Mouse (Mus musculus) C2C12 (cell line): ENCODE results near the gene Slc4a4. TPM values are rescaled to one million over a fixed set of nuclear protein-coding genes. Genes with fewer than 3 reads are reported as not detected.

ENCODE experiments used
- H3K27me3 ChIP-seq: one replicate; pipeline ENCODE4 v1.6.1; 2011; ENCODE audit not compliant: control insufficient read depth, insufficient read depth, insufficient read length
- H3K36me3 ChIP-seq: one replicate; pipeline ENCODE4 v1.6.1; 2011; ENCODE audit not compliant: control insufficient read depth, insufficient read depth
- H3K4me3 ChIP-seq: one replicate; pipeline ENCODE4 v1.5.1; 2011; ENCODE audit warnings: mild to moderate bottlenecking, control low read depth; ENCODE audit not compliant: poor library complexity, insufficient read depth, severe bottlenecking
- H3K79me2 ChIP-seq: one replicate; pipeline ENCODE4 v1.6.1; 2011; ENCODE audit not compliant: control insufficient read depth, insufficient read depth
- H3K79me3 ChIP-seq: one replicate; pipeline ENCODE4 v1.6.1; 2011; ENCODE audit warnings: low read depth, control low read depth
- H3ac ChIP-seq: one replicate; pipeline ENCODE3; 2011; ENCODE audit warnings: low read depth; ENCODE audit not compliant: control insufficient read depth, insufficient read length
- CEBPB ChIP-seq: IDR thresholded peaks from one replicate; pipeline ENCODE4 v1.6.1; 2011; ENCODE audit warnings: low read depth, mild to moderate bottlenecking, control low read depth, moderate library complexity
- CTCF ChIP-seq: IDR thresholded peaks from one replicate; pipeline ENCODE4 v1.5.1; 2011; ENCODE audit not compliant: control insufficient read depth, insufficient read depth, insufficient read length
- FOSL1 ChIP-seq: IDR thresholded peaks from one replicate; pipeline ENCODE4 v1.8.0; 2011; ENCODE audit warnings: mild to moderate bottlenecking, low read length; ENCODE audit not compliant: poor library complexity, insufficient read depth, severe bottlenecking
- MAX ChIP-seq: IDR thresholded peaks from one replicate; pipeline ENCODE4 v1.6.1; 2011; ENCODE audit warnings: mild to moderate bottlenecking, control low read depth
- MYOD1 ChIP-seq: IDR thresholded peaks from one replicate; pipeline ENCODE4 v1.6.1; 2011; ENCODE audit warnings: low read depth; ENCODE audit not compliant: control insufficient read depth, insufficient read length
- MYOG ChIP-seq: IDR thresholded peaks from one replicate; pipeline ENCODE4 v1.6.1; 2011; ENCODE audit not compliant: control insufficient read depth, insufficient read length; ENCODE audit errors: extremely low read depth
- USF1 ChIP-seq: IDR thresholded peaks from one replicate; pipeline ENCODE4 v1.6.1; 2011; ENCODE audit warnings: low read depth, mild to moderate bottlenecking, control low read depth, moderate library complexity
- polyA plus RNA-seq: library from polyadenylated mRNA; unstranded; fragments of >200 nt; fragmentation: generic; extraction: Trizol; gene quantifications from one replicate; pipeline ENCODE4 v1.2.1, GENCODE M21; 2012; ENCODE audit warnings: missing spikeins

The Slc4a4 gene
- polyA plus RNA-seq, 1 experiment, result 0.06 TPM

DNA sequence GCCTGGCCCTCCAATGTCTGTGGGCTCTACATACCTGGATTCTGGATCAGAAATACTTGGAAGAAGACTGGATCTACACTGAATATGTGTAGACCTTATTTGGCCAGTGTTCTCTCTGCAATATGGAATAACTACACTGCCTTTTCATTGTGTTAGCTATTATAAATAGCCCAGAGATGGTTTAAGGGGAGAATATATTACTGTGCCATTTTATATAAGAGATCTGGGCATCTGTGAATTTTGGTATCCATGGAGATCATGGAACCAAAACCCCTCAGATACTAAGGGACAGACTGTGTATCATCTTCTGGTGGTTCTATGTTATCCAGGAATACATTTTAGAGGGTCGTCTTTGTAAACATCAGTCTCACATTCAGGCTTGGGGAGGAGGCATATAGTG lies 86.5 kb downstream of the Slc4a4 start:
- no peaks in the 10 kb centered on the region for H3K27me3 ChIP-seq
- no peaks in the 10 kb centered on the region for H3K79me2 ChIP-seq
- no peaks in the 10 kb centered on the region for H3K36me3 ChIP-seq
- no peak overlapping the region for H3K4me3 ChIP-seq
- no peak overlapping the region for H3ac ChIP-seq
- no peak for TF ChIP-seq FOSL1
- TF ChIP-seq CTCF, result no peak
- TF ChIP-seq CEBPB, result no peak
- no peak for TF ChIP-seq MAX
- TF ChIP-seq USF1, result no peak
- no peak for TF ChIP-seq MYOD1
- TF ChIP-seq MYOG, result no peak
- no peaks in the 10 kb centered on the region for H3K79me3 ChIP-seq

DNA sequence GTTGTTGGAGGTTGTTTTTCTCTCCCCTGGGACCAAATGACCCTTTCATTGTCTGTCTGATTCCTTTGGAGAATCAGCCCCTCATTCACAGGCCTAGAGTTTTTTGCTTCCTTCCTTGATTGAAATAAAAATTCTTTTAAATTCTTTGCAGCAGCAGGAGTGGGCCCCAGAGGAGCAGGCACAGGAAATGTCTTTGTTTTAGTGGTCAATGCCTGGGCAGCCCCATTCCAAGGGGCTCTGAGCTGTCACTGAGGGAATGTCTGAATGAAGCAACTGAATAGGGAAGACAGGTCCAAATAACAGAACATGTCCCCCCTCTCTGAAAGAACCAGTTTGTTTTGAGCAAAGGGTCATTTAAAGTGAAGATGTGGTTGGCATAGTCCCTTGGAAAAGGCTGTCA lies 89.1 kb downstream of the Slc4a4 start:
- no peak overlapping the region for H3K4me3 ChIP-seq
- no peak overlapping the region for H3ac ChIP-seq
- H3K79me3 ChIP-seq, result no peaks in the 10 kb centered on the region
- H3K79me2 ChIP-seq, result no peaks in the 10 kb centered on the region
- H3K27me3 ChIP-seq, result no peaks in the 10 kb centered on the region
- H3K36me3 ChIP-seq, result no peaks in the 10 kb centered on the region
- no peak for TF ChIP-seq CTCF
- TF ChIP-seq USF1, result no peak
- no peak for TF ChIP-seq CEBPB
- no peak for TF ChIP-seq MYOD1
- TF ChIP-seq MAX, result no peak
- TF ChIP-seq MYOG, result no peak

DNA sequence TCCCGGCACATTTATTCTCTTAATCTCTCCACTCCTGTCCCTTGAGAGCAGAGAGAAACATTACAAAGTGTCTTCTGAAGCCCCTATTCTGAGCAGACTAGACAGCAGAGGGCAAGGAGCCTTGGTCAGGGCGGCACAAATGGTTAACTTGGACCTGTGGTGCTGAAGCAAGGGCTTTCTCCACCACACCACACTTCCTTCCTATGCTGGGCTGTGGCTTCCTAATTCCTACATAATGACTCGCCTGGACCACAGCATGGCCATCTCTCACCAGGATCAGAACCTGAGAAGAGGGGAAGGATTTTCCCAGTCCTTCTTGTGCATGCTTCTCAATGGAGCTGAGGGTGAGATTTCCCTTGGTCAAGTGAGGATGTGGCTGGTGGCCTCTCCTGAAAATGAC lies 89.8 kb downstream of the Slc4a4 start:
- no peak overlapping the region for H3K4me3 ChIP-seq
- H3K27me3 ChIP-seq, result no peaks in the 10 kb centered on the region
- no peaks in the 10 kb centered on the region for H3K79me3 ChIP-seq
- H3K36me3 ChIP-seq, result no peaks in the 10 kb centered on the region
- no peak overlapping the region for H3ac ChIP-seq
- no peak for TF ChIP-seq CEBPB
- TF ChIP-seq MYOG, result no peak
- no peak for TF ChIP-seq MYOD1
- no peak for TF ChIP-seq FOSL1
- no peak for TF ChIP-seq MAX
- TF ChIP-seq CTCF, result no peak
- TF ChIP-seq USF1, result no peak
- no peaks in the 10 kb centered on the region for H3K79me2 ChIP-seq

DNA sequence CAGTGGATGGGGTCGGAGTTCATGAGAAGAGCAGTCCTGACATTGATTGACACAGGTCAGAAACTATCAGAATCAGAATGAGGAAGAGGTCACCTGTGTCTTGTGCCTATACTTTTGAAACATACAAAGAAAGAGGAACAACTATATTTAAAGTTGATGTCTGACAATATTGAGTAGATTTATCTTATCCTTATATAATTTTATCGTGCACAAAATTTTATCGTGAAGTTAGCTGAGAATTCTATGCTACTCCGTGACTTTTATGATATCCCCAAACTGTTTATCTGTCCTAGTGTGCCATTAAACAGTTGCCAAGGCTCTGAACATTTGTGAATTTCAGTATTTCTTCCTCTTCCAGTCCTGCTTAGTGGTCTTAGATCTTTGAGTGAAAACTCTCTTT lies 94.1 kb downstream of the Slc4a4 start:
- no peak overlapping the region for H3ac ChIP-seq
- no peak overlapping the region for H3K4me3 ChIP-seq
- no peaks in the 10 kb centered on the region for H3K79me2 ChIP-seq
- no peaks in the 10 kb centered on the region for H3K27me3 ChIP-seq
- TF ChIP-seq MAX (no peak), USF1 (no peak), CTCF (no peak), MYOG (no peak), FOSL1 (no peak), MYOD1 (no peak), CEBPB (no peak)
- H3K36me3 ChIP-seq, result no peaks in the 10 kb centered on the region
- H3K79me3 ChIP-seq, result no peaks in the 10 kb centered on the region

DNA sequence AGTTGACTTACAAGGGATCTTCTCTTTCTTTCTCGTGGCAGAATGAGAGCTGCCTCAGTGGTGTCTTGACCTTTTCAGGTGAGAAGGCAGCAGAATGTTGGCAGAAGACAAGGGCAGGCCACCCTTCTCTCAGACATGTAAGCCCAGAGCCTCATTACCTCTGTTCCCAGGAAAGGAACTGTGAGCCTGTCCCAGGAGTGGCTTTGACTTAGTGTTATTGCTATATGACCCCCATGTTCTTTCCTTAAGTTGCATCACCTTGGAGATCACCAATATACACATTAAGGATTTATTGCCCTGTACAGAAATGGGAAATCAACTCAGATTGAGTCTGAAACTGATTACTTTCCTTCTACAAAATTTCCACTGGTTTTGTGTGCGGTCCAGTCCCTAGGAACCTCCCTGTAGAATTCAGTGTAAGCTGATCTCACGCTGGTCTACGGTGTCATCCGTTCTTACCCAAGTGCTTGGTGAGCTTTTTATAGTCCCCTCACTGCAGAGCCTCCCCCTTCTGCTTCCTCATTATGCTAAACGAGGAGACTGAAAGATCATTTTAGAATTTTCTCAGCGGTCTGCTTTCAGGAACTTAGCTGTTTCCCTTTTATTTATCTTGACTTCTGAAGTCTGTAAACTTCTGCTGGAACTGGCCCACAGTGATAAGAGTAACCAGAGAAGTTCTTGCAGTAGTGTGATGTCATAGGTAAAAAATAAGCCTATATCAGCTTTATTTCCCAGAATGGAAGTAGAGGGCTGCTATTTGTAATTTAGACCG lies 94.8 kb downstream of the Slc4a4 start:
- H3K36me3 ChIP-seq, result no peaks in the 10 kb centered on the region
- no peak for TF ChIP-seq CTCF
- H3K79me2 ChIP-seq, result no peaks in the 10 kb centered on the region

DNA sequence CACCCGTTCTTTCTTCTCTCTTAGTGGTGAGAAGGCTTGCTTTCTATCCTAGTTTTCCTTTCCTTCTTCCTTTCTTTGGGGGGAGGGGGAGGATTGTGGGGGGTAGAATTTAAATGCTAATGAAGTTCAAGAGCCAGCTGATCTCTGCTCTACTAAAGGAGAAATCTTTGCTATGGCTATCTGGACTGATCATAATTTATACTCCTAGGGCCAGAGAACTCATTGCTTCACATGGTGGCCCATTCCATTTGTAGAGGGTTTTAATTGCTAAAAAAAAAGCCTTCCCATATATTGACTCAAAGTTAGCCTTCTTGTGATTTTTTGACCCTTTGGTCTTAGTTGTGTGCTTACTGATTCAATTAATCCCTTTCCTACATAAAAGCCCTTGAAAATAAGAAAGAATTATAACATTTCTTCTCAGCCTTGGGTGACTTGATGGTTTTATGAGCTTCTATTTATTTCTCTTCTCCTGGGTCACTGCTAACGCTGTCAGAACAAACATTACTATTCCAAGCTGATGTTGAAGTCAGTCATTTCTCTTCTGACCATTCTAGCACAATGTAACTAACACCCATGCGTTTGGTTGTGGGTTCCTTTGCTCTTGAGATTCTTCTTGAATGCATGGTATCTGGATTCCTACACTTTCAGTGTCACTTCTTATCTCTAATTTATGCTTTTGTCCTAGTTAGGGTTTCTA lies 95.6 kb downstream of the Slc4a4 start:
- TF ChIP-seq MYOD1, result no peak
- no peak for TF ChIP-seq FOSL1
- TF ChIP-seq USF1, result no peak
- TF ChIP-seq CEBPB, result no peak
- no peak for TF ChIP-seq CTCF
- no peak for TF ChIP-seq MYOG
- TF ChIP-seq MAX, result no peak
- Histone ChIP-seq H3K27me3 (no peaks in the 10 kb centered on the region), H3K36me3 (no peaks in the 10 kb centered on the region), H3K79me2 (no peaks in the 10 kb centered on the region), H3K79me3 (no peaks in the 10 kb centered on the region), H3ac (no peak overlapping the region), H3K4me3 (no peak overlapping the region)

More for the DNA sequence above, 94.8 kb downstream of the Slc4a4 start:
- Histone ChIP-seq H3K27me3 (no peaks in the 10 kb centered on the region), H3ac (no peak overlapping the region), H3K79me3 (no peaks in the 10 kb centered on the region), H3K4me3 (no peak overlapping the region)
